Mouse (Mus musculus): ENCODE measurements around the gene Furin. TPM values are rescaled to one million over a fixed set of nuclear protein-coding genes. Genes with fewer than 3 reads are reported as not detected.

The Furin gene
- polyA plus RNA-seq, 1 experiment from 2014 or later, result 8.7 TPM

DNA sequence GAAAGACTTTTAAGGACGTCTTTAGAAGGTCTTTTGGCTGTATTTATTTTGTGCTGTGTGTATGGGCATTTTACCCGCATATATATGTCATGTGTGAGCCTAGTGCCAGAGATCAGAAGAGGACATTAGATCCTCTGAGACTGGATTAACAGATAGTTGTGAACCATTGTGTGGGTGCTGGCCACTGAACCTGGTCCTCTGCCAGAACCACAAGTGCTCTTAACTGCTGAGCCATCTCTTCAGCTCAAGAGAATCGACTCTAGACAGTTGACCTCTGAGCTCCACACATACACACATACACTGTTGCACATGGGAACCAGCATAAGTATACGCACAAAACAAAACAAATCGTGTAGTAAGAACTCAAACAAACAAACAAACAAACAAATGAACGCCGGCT is 31.3 kb upstream of the Furin start:
- no peaks in the 10 kb centered on the region for H3K36me3 ChIP-seq (ENCODE audit: control insufficient read depth, insufficient read depth, low read length)
- no peak overlapping the region for H3K4me3 ChIP-seq (replicated peaks; ENCODE audit: low read length)
- no peak overlapping the region for H3K9ac ChIP-seq (ENCODE audit: low read length)
- H3K9me3 ChIP-seq (replicated peaks; ENCODE audit: control insufficient read depth, low read length), result no peaks in the 10 kb centered on the region
- WGBS, result 79% methylated on average over 7 of the region's 7 CpGs
- no peaks in the 10 kb centered on the region for H3K27me3 ChIP-seq (ENCODE audit: control insufficient read depth, insufficient read depth, low read length)
- H3K4me1 ChIP-seq (ENCODE audit: control insufficient read depth, insufficient read depth, low read length), result no peaks in the 10 kb centered on the region; the same call in 1 of the 2 replicates
- no peak overlapping the region for H3K27ac ChIP-seq (ENCODE audit: low read length)
- ATAC-seq (ENCODE audit: insufficient read depth, low FRiP score), result no peak
- no peak overlapping the region for H3K4me2 ChIP-seq (ENCODE audit: low read depth, low read length)

DNA sequence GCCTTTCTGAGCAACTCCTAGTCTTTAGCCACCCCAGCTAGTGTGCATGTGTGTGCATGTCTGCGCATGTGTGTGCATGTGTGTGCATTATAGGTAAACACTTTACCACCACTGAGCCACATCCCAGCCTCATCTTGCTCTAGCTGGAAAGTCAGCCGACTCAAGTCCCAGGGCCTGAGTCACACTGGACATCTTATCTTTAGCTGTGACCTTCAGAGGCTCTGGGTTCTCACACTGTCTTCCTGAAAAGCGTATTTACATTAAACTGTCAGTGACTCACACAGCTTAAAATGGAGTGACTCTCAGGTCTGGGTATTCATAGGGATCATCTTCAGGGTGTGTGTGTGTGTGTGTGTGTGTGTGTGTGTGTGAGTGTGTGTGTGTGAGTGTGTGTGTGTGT is 30.4 kb upstream of the Furin start:
- 49% methylated on average over 3 of the region's 3 CpGs for WGBS
- Histone ChIP-seq H3K27ac (ENCODE audit: low read length) (no peak overlapping the region), H3K9ac (ENCODE audit: low read length) (no peak overlapping the region), H3K4me2 (ENCODE audit: low read depth, low read length) (no peak overlapping the region), H3K27me3 (ENCODE audit: control insufficient read depth, insufficient read depth, low read length) (no peaks in the 10 kb centered on the region), H3K36me3 (ENCODE audit: control insufficient read depth, insufficient read depth, low read length) (no peaks in the 10 kb centered on the region), H3K4me1 (ENCODE audit: control insufficient read depth, insufficient read depth, low read length) (no peaks in the 10 kb centered on the region), H3K9me3 (replicated peaks; ENCODE audit: control insufficient read depth, low read length) (no peaks in the 10 kb centered on the region), H3K4me3 (replicated peaks; ENCODE audit: low read length) (no peak overlapping the region)
- ATAC-seq (ENCODE audit: insufficient read depth, low FRiP score), result no peak

DNA sequence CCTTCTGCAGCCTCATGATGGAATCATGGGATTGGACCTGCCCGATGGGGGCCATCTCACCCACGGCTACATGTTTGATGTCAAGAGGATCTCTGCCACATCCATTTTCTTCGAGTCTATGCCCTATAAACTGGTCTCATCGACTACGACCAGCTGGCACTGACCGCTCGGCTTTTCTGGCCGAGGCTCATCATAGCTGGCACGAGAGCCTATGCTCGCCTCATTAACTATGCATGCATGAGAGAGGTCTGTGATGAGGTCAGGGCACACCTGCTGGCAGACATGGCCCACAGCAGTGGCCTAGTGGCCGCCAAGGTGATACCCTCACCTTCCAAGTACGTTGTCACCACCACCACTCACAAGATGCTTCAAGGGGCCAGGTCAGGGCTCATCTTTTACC is 24.4 kb upstream of the Furin start:
- Histone ChIP-seq H3K27me3 (ENCODE audit: control insufficient read depth, insufficient read depth, low read length) (no peaks in the 10 kb centered on the region), H3K4me3 (replicated peaks; ENCODE audit: low read length) (no peak overlapping the region), H3K9me3 (replicated peaks; ENCODE audit: control insufficient read depth, low read length) (no peaks in the 10 kb centered on the region), H3K4me2 (ENCODE audit: low read depth, low read length) (no peak overlapping the region), H3K27ac (ENCODE audit: low read length) (no peak overlapping the region), H3K36me3 (ENCODE audit: control insufficient read depth, insufficient read depth, low read length) (no peaks in the 10 kb centered on the region), H3K9ac (ENCODE audit: low read length) (no peak overlapping the region), H3K4me1 (ENCODE audit: control insufficient read depth, insufficient read depth, low read length) (no peaks in the 10 kb centered on the region)
- WGBS, result 94% methylated on average over 12 of the region's 12 CpGs
- ATAC-seq (ENCODE audit: insufficient read depth, low FRiP score), result no peak

DNA sequence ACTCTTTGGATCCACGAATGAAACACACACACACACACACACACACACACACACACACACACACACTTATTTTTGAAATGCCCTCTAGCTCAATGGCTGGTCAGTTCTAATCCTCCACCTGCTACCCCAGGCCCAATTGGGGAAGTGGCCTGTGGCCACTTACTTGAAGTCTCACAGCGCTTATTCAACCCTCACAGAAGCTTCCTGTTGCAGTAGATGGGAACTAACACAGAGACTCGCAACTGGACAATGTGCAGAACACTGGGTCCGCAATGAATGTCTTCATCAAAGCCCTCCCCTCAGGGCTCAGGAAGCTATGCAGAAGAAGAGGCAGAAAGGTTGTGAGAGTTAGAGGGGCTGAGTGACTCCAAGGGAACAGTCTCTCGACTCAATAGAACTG is 22.5 kb upstream of the Furin start:
- H3K9ac ChIP-seq (ENCODE audit: low read length), result no peak overlapping the region
- H3K9me3 ChIP-seq (replicated peaks; ENCODE audit: control insufficient read depth, low read length), result no peaks in the 10 kb centered on the region
- H3K36me3 ChIP-seq (ENCODE audit: control insufficient read depth, insufficient read depth, low read length), result no peaks in the 10 kb centered on the region
- no peak for ATAC-seq (ENCODE audit: insufficient read depth, low FRiP score)
- no peak overlapping the region for H3K4me2 ChIP-seq (ENCODE audit: low read depth, low read length)
- H3K4me3 ChIP-seq (replicated peaks; ENCODE audit: low read length), result no peak overlapping the region
- 72% methylated on average over 5 of the region's 5 CpGs for WGBS
- H3K27me3 ChIP-seq (ENCODE audit: control insufficient read depth, insufficient read depth, low read length), result no peaks in the 10 kb centered on the region
- peaks cover 5% of the 10 kb centered on the region; the same call in 1 of the 2 replicates for H3K4me1 ChIP-seq (ENCODE audit: control insufficient read depth, insufficient read depth, low read length)
- no peak overlapping the region for H3K27ac ChIP-seq (ENCODE audit: low read length)

DNA sequence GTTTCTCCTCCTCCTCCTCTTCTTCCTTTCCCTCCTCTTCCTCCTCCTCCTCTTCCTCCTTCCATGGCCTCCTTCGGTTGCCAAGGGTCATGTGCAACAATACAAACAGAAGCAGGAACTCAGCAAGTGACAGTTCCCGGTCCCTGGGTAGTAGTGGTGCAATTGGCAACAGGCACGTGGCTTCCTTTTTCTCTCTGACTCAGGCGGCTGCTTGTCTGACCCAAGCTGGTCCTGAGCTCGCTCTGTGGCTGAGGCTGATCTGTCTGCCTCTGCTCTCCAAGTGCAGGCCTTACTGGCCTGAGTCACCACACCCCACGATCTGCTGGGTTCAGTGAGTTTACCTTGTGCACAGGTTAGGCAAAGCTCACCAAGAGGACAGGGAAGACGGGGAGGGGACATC is 21.1 kb upstream of the Furin start:
- Histone ChIP-seq H3K9me3 (replicated peaks; ENCODE audit: control insufficient read depth, low read length) (no peaks in the 10 kb centered on the region), H3K4me3 (replicated peaks; ENCODE audit: low read length) (no peak overlapping the region), H3K9ac (ENCODE audit: low read length) (no peak overlapping the region), H3K27me3 (ENCODE audit: control insufficient read depth, insufficient read depth, low read length) (no peaks in the 10 kb centered on the region), H3K36me3 (ENCODE audit: control insufficient read depth, insufficient read depth, low read length) (no peaks in the 10 kb centered on the region), H3K4me1 (ENCODE audit: control insufficient read depth, insufficient read depth, low read length) (peaks cover 5% of the 10 kb centered on the region; the same call in 1 of the 2 replicates), H3K27ac (ENCODE audit: low read length) (peak overlapping the region; percentile 19; the same call in 1 of the 2 replicates), H3K4me2 (ENCODE audit: low read depth, low read length) (no peak overlapping the region)
- 54% methylated on average over 7 of the region's 7 CpGs for WGBS
- ATAC-seq (ENCODE audit: insufficient read depth, low FRiP score), result peak; percentile 39; the same call in 1 of the 2 replicates

DNA sequence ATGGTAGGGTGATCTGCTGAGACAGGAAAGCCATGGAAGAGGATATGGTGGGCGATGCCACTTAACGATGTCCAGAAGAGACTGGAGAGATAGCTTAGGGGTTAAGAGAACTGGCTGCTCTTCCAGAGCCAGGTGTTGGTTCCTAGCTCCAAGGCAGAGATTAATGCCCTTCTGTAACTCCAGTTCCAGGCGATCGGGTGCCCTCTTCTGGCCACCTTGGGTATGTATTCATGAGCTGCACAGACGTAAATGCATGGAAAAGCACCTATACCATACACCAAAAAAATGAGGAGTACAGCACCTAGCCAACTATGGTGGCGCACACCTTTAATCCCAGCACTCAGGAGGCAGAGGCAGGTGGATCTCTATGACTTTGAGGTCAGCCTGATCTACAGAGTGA is 19.5 kb upstream of the Furin start:
- no peaks in the 10 kb centered on the region for H3K9me3 ChIP-seq (replicated peaks; ENCODE audit: control insufficient read depth, low read length)
- no peak for ATAC-seq (ENCODE audit: insufficient read depth, low FRiP score)
- H3K9ac ChIP-seq (ENCODE audit: low read length), result no peak overlapping the region
- H3K27me3 ChIP-seq (ENCODE audit: control insufficient read depth, insufficient read depth, low read length), result no peaks in the 10 kb centered on the region
- no peak overlapping the region for H3K4me2 ChIP-seq (ENCODE audit: low read depth, low read length)
- 79% methylated on average over 6 of the region's 6 CpGs for WGBS
- H3K36me3 ChIP-seq (ENCODE audit: control insufficient read depth, insufficient read depth, low read length), result no peaks in the 10 kb centered on the region
- H3K27ac ChIP-seq (ENCODE audit: low read length), result no peak overlapping the region
- no peak overlapping the region for H3K4me3 ChIP-seq (replicated peaks; ENCODE audit: low read length)
- peaks cover 5% of the 10 kb centered on the region; the same call in 1 of the 2 replicates for H3K4me1 ChIP-seq (ENCODE audit: control insufficient read depth, insufficient read depth, low read length)

DNA sequence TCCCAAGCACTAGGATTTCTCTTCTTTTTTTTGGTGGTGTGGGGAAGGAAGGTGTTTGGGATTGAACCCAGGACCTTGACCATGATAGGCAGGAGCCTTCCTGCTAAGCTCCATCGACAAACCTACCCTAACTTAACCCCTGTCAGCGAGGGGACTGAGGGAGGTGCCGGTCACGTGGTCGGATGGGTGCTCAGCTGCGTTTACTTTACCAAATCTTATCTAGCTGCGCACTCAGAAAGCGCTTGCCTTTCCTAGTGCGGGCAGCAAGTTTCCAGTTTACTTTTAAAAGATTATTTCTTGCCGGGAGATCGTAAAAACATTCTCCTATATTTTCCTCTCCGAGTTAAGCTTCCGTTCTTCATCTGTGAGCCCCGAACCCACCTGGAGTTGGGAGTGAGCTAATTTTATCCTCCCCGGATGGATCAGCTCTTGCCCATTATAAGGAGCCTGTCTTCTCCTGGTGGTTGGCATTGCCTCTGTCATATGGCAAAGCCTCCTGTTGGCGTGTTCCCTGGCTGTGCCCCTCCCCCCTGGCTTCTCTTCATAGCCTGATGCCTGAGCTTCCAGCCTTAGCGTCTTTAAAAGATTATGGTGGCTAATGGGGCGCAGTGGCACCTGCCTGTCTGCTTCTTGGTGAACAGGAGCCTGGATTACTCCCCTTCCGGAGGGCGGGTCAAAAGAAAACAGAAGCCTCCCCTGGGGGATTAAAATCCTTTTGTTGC is 17.7 kb upstream of the Furin start:
- H3K4me3 ChIP-seq (replicated peaks; ENCODE audit: low read length), result peak overlapping the region; percentile 12; the same call in 1 of the 2 replicates

DNA sequence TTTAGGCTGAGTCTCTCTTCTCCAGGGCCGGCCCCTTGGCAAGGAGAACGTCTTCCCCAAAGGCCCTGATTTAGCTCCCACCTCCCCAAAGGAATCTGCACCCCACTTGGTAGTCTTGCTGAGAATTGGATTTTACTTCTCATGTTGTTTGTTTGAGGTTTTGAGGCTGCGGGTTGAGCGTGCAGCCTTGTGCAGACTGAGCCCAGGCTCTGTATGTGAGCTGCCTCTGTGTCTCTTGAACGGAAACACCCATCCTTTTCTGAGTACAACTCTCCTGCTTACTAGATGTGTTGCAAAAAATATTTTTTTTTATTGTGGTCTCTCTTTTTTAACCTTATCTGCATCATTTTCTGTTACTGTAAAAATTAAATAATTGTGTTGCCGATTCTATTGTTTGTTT is 16.3 kb upstream of the Furin start:
- H3K9me3 ChIP-seq (replicated peaks; ENCODE audit: control insufficient read depth, low read length), result no peaks in the 10 kb centered on the region
- no peak overlapping the region for H3K4me3 ChIP-seq (replicated peaks; ENCODE audit: low read length)
- no peak overlapping the region for H3K4me2 ChIP-seq (ENCODE audit: low read depth, low read length)
- H3K27ac ChIP-seq (ENCODE audit: low read length), result no peak overlapping the region
- 90% methylated on average over 6 of the region's 6 CpGs for WGBS
- no peak for ATAC-seq (ENCODE audit: insufficient read depth, low FRiP score)
- peaks cover 5% of the 10 kb centered on the region; the same call in 1 of the 2 replicates for H3K4me1 ChIP-seq (ENCODE audit: control insufficient read depth, insufficient read depth, low read length)
- no peak overlapping the region for H3K9ac ChIP-seq (ENCODE audit: low read length)
- H3K36me3 ChIP-seq (ENCODE audit: control insufficient read depth, insufficient read depth, low read length), result no peaks in the 10 kb centered on the region
- H3K27me3 ChIP-seq (ENCODE audit: control insufficient read depth, insufficient read depth, low read length), result no peaks in the 10 kb centered on the region

More for the DNA sequence above, 17.7 kb upstream of the Furin start:
- Histone ChIP-seq H3K36me3 (ENCODE audit: control insufficient read depth, insufficient read depth, low read length) (no peaks in the 10 kb centered on the region), H3K4me1 (ENCODE audit: control insufficient read depth, insufficient read depth, low read length) (peaks cover 5% of the 10 kb centered on the region; the same call in 1 of the 2 replicates), H3K4me2 (ENCODE audit: low read depth, low read length) (peak overlapping the region; percentile 42), H3K9ac (ENCODE audit: low read length) (peak overlapping the region; percentile 49), H3K27me3 (ENCODE audit: control insufficient read depth, insufficient read depth, low read length) (no peaks in the 10 kb centered on the region), H3K9me3 (replicated peaks; ENCODE audit: control insufficient read depth, low read length) (no peaks in the 10 kb centered on the region), H3K27ac (ENCODE audit: low read length) (no peak overlapping the region)
- peak; percentile 70; the same call in 1 of the 2 replicates for ATAC-seq (ENCODE audit: insufficient read depth, low FRiP score)
- WGBS, result 11% methylated on average over 20 of the region's 20 CpGs

DNA sequence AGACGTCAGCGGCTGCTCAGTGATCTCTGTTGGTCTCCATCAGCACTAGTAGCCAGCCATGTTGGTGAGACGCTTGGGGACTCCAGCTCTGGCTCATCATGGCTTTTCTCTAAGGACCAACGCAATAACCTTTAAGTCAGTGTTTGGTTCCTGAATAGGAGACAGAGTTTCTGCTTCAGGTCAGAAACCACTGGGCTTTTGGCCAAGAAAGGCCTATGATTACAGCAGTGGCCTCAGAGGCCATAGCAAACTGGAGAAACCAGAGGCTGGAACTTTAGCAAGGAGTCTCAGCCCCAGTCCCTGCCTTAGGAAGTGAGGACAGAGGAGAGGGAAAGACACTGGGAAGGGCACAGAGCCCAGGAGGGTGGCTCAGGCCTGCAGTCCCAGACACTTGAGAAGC is 15.3 kb upstream of the Furin start:
- Histone ChIP-seq H3K9ac (ENCODE audit: low read length) (no peak overlapping the region), H3K27me3 (ENCODE audit: control insufficient read depth, insufficient read depth, low read length) (no peaks in the 10 kb centered on the region), H3K36me3 (ENCODE audit: control insufficient read depth, insufficient read depth, low read length) (no peaks in the 10 kb centered on the region), H3K27ac (ENCODE audit: low read length) (no peak overlapping the region), H3K4me3 (replicated peaks; ENCODE audit: low read length) (no peak overlapping the region), H3K9me3 (replicated peaks; ENCODE audit: control insufficient read depth, low read length) (no peaks in the 10 kb centered on the region), H3K4me2 (ENCODE audit: low read depth, low read length) (no peak overlapping the region), H3K4me1 (ENCODE audit: control insufficient read depth, insufficient read depth, low read length) (peaks cover 5% of the 10 kb centered on the region; the same call in 1 of the 2 replicates)
- 92% methylated on average over 4 of the region's 4 CpGs for WGBS
- ATAC-seq (ENCODE audit: insufficient read depth, low FRiP score), result no peak

All from stomach, embryonic 16.5 days (tissue).